13 mouse cellular contexts compared by ENCODE assay signal in genomic region chr14:57695550-57695949, GRCm38 (mm10). TPM values are rescaled to one million over a fixed set of nuclear protein-coding genes. Genes with fewer than 3 reads are reported as not detected.
DNase-seq lines count a peak whose midpoint lies in the region; ATAC-seq and TF ChIP-seq lines count a peak whose summit lies in the region.
"Had no signal": no experiment of that assay in that cellular context is flagged by ENCODE, and none has a peak within 500 bp of the region (broad histone marks: within the 10 kb centered on the region; RNA-seq: fewer than 3 reads in every experiment).

No protein-coding gene starts in this region.

- peak; percentile 52 for TF ChIP-seq CTCF in kidney, adult 2 months (conservative IDR thresholded peaks at IDR 0.05; ENCODE audit: insufficient read depth, insufficient read length, low read depth, low read length)
- TF ChIP-seq CTCF in spleen, adult 2 months (IDR thresholded peaks at IDR 0.05; ENCODE audit: extremely low read depth, insufficient read depth, insufficient read length, insufficient replicate concordance): peak; percentile 19; the same call in 1 of the 2 replicates
- peak; percentile 16; the same call in 1 of the 2 replicates for TF ChIP-seq CTCF in small intestine, adult 2 months (IDR thresholded peaks at IDR 0.05; ENCODE audit: extremely low read depth, insufficient read length, insufficient replicate concordance, low read depth, low read length)

- no peaks in the 10 kb centered on the region for H3K9me3 ChIP-seq in kidney, embryonic 14.5 days (ENCODE audit: control insufficient read depth, low read length)
- H3K9me3 ChIP-seq: heart, embryonic 10.5 days; hindbrain, embryonic 13.5 days had no signal

- no peak for ATAC-seq in kidney, embryonic 14.5 days (ENCODE audit: low FRiP score, low TSS enrichment)
- ATAC-seq: forebrain, embryonic 16.5 days had no signal

- 90% methylated on average over 8 of the region's 8 CpGs for WGBS in kidney, adult 2 months
- WGBS in kidney, embryonic 14.5 days: 90% methylated on average over 8 of the region's 8 CpGs
- 93% methylated on average over 8 of the region's 8 CpGs for WGBS in spleen, adult 2 months
- WGBS in small intestine, adult 2 months: 91% methylated on average over 8 of the region's 8 CpGs

- H3K4me1 ChIP-seq in kidney, adult 2 months (ENCODE audit: control insufficient read depth, insufficient read depth, low read length): no peaks in the 10 kb centered on the region
- no peaks in the 10 kb centered on the region for H3K4me1 ChIP-seq in kidney, embryonic 14.5 days (ENCODE audit: control insufficient read depth, insufficient read depth, low read length)
- no peaks in the 10 kb centered on the region; the same call in 1 of the 2 replicates for H3K4me1 ChIP-seq in spleen, adult 2 months (ENCODE audit: control insufficient read depth, insufficient read depth, insufficient read length)
- H3K4me1 ChIP-seq in small intestine, adult 2 months (ENCODE audit: control insufficient read depth, insufficient read depth, insufficient read length, low read length): no peaks in the 10 kb centered on the region
- H3K4me1 ChIP-seq: heart, embryonic 10.5 days; hindbrain, embryonic 13.5 days had no signal

- DNase-seq in kidney, adult 2 months: no peak
- DNase-seq in spleen, adult 2 months (ENCODE audit: low read depth in 1 of 2, low spot score in 2 of 2): no peak
- DNase-seq in spleen, adult 18-20 months: no peak
- DNase-seq in NIH3T3 (ENCODE audit: low read depth): peak; percentile 27
- DNase-seq in right cerebral cortex, postnatal 25 days: no peak
- DNase-seq in right cerebral cortex, postnatal 14 days: no peak
- DNase-seq: kidney, postnatal 25 days had no signal

- TF ChIP-seq POLR2A in kidney, adult 2 months (IDR thresholded peaks at IDR 0.05; ENCODE audit: low read depth, low read length): no peak
- TF ChIP-seq POLR2A in spleen, adult 2 months (IDR thresholded peaks at IDR 0.05; ENCODE audit: low read depth, low read length): no peak
- no peak for TF ChIP-seq POLR2A in small intestine, adult 2 months (IDR thresholded peaks at IDR 0.05; ENCODE audit: low read depth, low read length)

- H3K4me3 ChIP-seq in kidney, adult 2 months (ENCODE audit: insufficient read depth, low read depth, low read length): no peak overlapping the region
- no peak overlapping the region for H3K4me3 ChIP-seq in kidney, embryonic 14.5 days (ENCODE audit: low read length)
- no peak overlapping the region for H3K4me3 ChIP-seq in spleen, adult 2 months (ENCODE audit: extremely low read depth, insufficient read depth, insufficient read length)
- no peak overlapping the region for H3K4me3 ChIP-seq in small intestine, adult 2 months (ENCODE audit: low read depth, low read length)
- H3K4me3 ChIP-seq: heart, embryonic 10.5 days; hindbrain, embryonic 13.5 days had no signal

- no peak overlapping the region for H3K9ac ChIP-seq in kidney, embryonic 14.5 days (ENCODE audit: low read depth, low read length)
- H3K9ac ChIP-seq: hindbrain, embryonic 13.5 days had no signal

- no peaks in the 10 kb centered on the region for H3K27me3 ChIP-seq in kidney, adult 2 months (replicated peaks; ENCODE audit: control insufficient read depth, insufficient read depth, low read length)
- no peaks in the 10 kb centered on the region for H3K27me3 ChIP-seq in kidney, embryonic 14.5 days (ENCODE audit: control insufficient read depth, insufficient read depth, low read length)
- H3K27me3 ChIP-seq in spleen, adult 2 months (ENCODE audit: control insufficient read depth, insufficient read depth, low read length): no peaks in the 10 kb centered on the region
- no peaks in the 10 kb centered on the region for H3K27me3 ChIP-seq in small intestine, adult 2 months (ENCODE audit: control insufficient read depth, insufficient read depth, low read length)
- H3K27me3 ChIP-seq: hindbrain, embryonic 13.5 days had no signal

- no peak overlapping the region for H3K4me2 ChIP-seq in kidney, embryonic 14.5 days (replicated peaks; ENCODE audit: low read depth, low read length)
- H3K4me2 ChIP-seq: hindbrain, embryonic 13.5 days had no signal

- H3K36me3 ChIP-seq in kidney, adult 2 months (ENCODE audit: control insufficient read depth, insufficient read depth, low read length): peaks cover 4% of the 10 kb centered on the region
- peaks cover 74% of the 10 kb centered on the region for H3K36me3 ChIP-seq in kidney, embryonic 14.5 days (ENCODE audit: control insufficient read depth, insufficient read depth, low read length)
- H3K36me3 ChIP-seq in spleen, adult 2 months (ENCODE audit: control insufficient read depth, insufficient read depth, low read length): peaks cover 54% of the 10 kb centered on the region
- peaks cover 32% of the 10 kb centered on the region for H3K36me3 ChIP-seq in small intestine, adult 2 months (ENCODE audit: control insufficient read depth, insufficient read depth, low read length)

- no peak overlapping the region for H3K27ac ChIP-seq in kidney, adult 2 months (ENCODE audit: insufficient read depth, low read depth, low read length)
- H3K27ac ChIP-seq in kidney, embryonic 14.5 days (ENCODE audit: low read depth, low read length): no peak overlapping the region
- H3K27ac ChIP-seq in spleen, adult 2 months (ENCODE audit: insufficient read depth, low read length): no peak overlapping the region
- no peak overlapping the region for H3K27ac ChIP-seq in small intestine, adult 2 months (ENCODE audit: insufficient read depth, low read depth, low read length)
- H3K27ac ChIP-seq: heart, embryonic 10.5 days; hindbrain, embryonic 13.5 days; macrophage had no signal

RNA-seq across cellular contexts. Expression of gene Xpo4, which starts 30.3 kb away (rescaled TPM):
- polyA plus RNA-seq in kidney, adult 2 months (2012; rRNA removed): 2.8 and 3.4 TPM in 2 replicates
- 25.4 and 36.7 TPM in 2 replicates for polyA plus RNA-seq in kidney, embryonic 14.5 days (2014; fragmentation: Nextera tagmentation; extraction: Ambion mirVana)
- polyA plus RNA-seq in spleen, adult 2 months (2012; rRNA removed): 2.2 and 2.4 TPM in 2 replicates
- polyA plus RNA-seq in small intestine, adult 2 months (2012; rRNA removed): 0.58 and 0.66 TPM in 2 replicates

RNA-seq across cellular contexts. Expression of gene Gm49361, which starts 50.4 kb away (rescaled TPM):
- not detected in 2 replicates for polyA plus RNA-seq in kidney, adult 2 months (2012; rRNA removed)
- polyA plus RNA-seq in kidney, embryonic 14.5 days (2014; fragmentation: Nextera tagmentation; extraction: Ambion mirVana): not detected in 2 replicates
- polyA plus RNA-seq in spleen, adult 2 months (2012; rRNA removed): 3.9 TPM in 1 of 2 replicates, not detected in the other
- 1.9 and 2.9 TPM in 2 replicates for polyA plus RNA-seq in small intestine, adult 2 months (2012; rRNA removed)
- polyA plus RNA-seq: forebrain, embryonic 16.5 days; heart, embryonic 10.5 days; hindbrain, embryonic 13.5 days; macrophage had no signal
